Mouse (Mus musculus): ENCODE results near the gene Npepps. TPM values are rescaled to one million over a fixed set of nuclear protein-coding genes. Genes with fewer than 3 reads are reported as not detected.

Npepps gene
- polyA plus RNA-seq (2012), result 24.4 and 31.5 TPM in 2 replicates

- no peak for TF ChIP-seq GATA1 (IDR thresholded peaks at IDR 0.05; ENCODE audit: low read length)
Measured at GRCm38 (mm10) chr11:97280216-97280861, at the start of gene Npepps. Npepps (minus strand) TSS chr11:97280638.

- TF ChIP-seq GATA1 (IDR thresholded peaks at IDR 0.05; ENCODE audit: low read length), result no peak
Measured at GRCm38 (mm10) chr11:97328148-97328547, 47.7 kb upstream of the Npepps start.

- TF ChIP-seq GATA1 (IDR thresholded peaks at IDR 0.05; ENCODE audit: low read length), result no peak
Measured at GRCm38 (mm10) chr11:97325224-97325623, 44.8 kb upstream of the Npepps start.

- no peak for TF ChIP-seq GATA1 (IDR thresholded peaks at IDR 0.05; ENCODE audit: low read length)
Measured at GRCm38 (mm10) chr11:97321197-97321596, 40.8 kb upstream of the Npepps start.

- no peak for TF ChIP-seq GATA1 (IDR thresholded peaks at IDR 0.05; ENCODE audit: low read length)
Measured at GRCm38 (mm10) chr11:97315504-97316503, 35.4 kb upstream of the Npepps start, which contains the start of gene Mrpl45. Mrpl45 (plus strand) TSS chr11:97315716.

GRCm38 (mm10) chr11:97314751-97315503, 34.5 kb upstream of the Npepps start:
- TF ChIP-seq GATA1 (IDR thresholded peaks at IDR 0.05; ENCODE audit: low read length), result no peak

- no peak for TF ChIP-seq GATA1 (IDR thresholded peaks at IDR 0.05; ENCODE audit: low read length)
Measured at GRCm38 (mm10) chr11:97314110-97314509, 33.7 kb upstream of the Npepps start.

GRCm38 (mm10) chr11:97310895-97311631, 30.6 kb upstream of the Npepps start:
- no peak for TF ChIP-seq GATA1 (IDR thresholded peaks at IDR 0.05; ENCODE audit: low read length)

- no peak for TF ChIP-seq GATA1 (IDR thresholded peaks at IDR 0.05; ENCODE audit: low read length)
Measured at GRCm38 (mm10) chr11:97309911-97310571, 29.6 kb upstream of the Npepps start.

GRCm38 (mm10) chr11:97309451-97309836, 29.0 kb upstream of the Npepps start:
- TF ChIP-seq GATA1 (IDR thresholded peaks at IDR 0.05; ENCODE audit: low read length), result no peak

- TF ChIP-seq GATA1 (IDR thresholded peaks at IDR 0.05; ENCODE audit: low read length), result no peak
Measured at GRCm38 (mm10) chr11:97308806-97309450, 28.5 kb upstream of the Npepps start.

GRCm38 (mm10) chr11:97307294-97308069, 27.0 kb upstream of the Npepps start:
- no peak for TF ChIP-seq GATA1 (IDR thresholded peaks at IDR 0.05; ENCODE audit: low read length)

GRCm38 (mm10) chr11:97304631-97305030, 24.2 kb upstream of the Npepps start:
- no peak for TF ChIP-seq GATA1 (IDR thresholded peaks at IDR 0.05; ENCODE audit: low read length)

Measured in G1E-ER4 (cell line).